Mouse (Mus musculus) G1E (cell line): ENCODE data around the gene Galnt18. TPM values are rescaled to one million over a fixed set of nuclear protein-coding genes. Genes with fewer than 3 reads are reported as not detected.

ENCODE experiments used
- ATAC-seq: 2 replicates; pipeline ENCODE4 v1.8.0; 2016; ENCODE audit warnings: mild to moderate bottlenecking; ENCODE audit not compliant: insufficient number of reproducible peaks, poor library complexity, low FRiP score, severe bottlenecking; ENCODE audit errors: extremely low read depth
- DNase-seq: peaks from one replicate; pipeline ENCODE4 v3.0.0; 2012; ENCODE audit warnings: low spot score
- H3K27me3 ChIP-seq: 2 replicates; pipeline ENCODE4 v1.6.1; 2012; ENCODE audit warnings: mild to moderate bottlenecking, low read length, inconsistent platforms; ENCODE audit not compliant: insufficient read depth
- H3K36me3 ChIP-seq: replicated peaks from 2 replicates; pipeline ENCODE3; 2012; ENCODE audit warnings: mild to moderate bottlenecking, inconsistent platforms
- H3K4me1 ChIP-seq: 2 replicates; pipeline ENCODE4 v1.6.1; 2012; ENCODE audit warnings: low read depth, low read length, inconsistent platforms, mixed read lengths; ENCODE audit not compliant: insufficient read depth
- H3K4me3 ChIP-seq: 2 replicates; pipeline ENCODE4 v1.5.1; 2012; ENCODE audit warnings: low read depth, mild to moderate bottlenecking, inconsistent platforms, low read length, moderate library complexity, mixed read lengths
- H3K9me3 ChIP-seq: replicated peaks from 2 replicates; pipeline ENCODE4 v1.6.1; 2012; ENCODE audit warnings: inconsistent platforms
- CTCF ChIP-seq: IDR thresholded peaks from 2 replicates; pipeline ENCODE4 v1.5.1; 2012; ENCODE audit warnings: low read depth, low read length, inconsistent platforms, mixed read lengths
- GATA1 ChIP-seq: IDR thresholded peaks from 2 replicates; pipeline ENCODE4 v1.6.1; 2012; ENCODE audit warnings: borderline replicate concordance, low read length, inconsistent platforms, mixed read lengths
- GATA2 ChIP-seq: IDR thresholded peaks from 2 replicates; pipeline ENCODE4 v1.6.1; 2012; ENCODE audit warnings: low read depth, low read length, inconsistent platforms, borderline replicate concordance
- POLR2AphosphoS5 ChIP-seq: IDR thresholded peaks from 2 replicates; pipeline ENCODE4 v1.6.1; 2012; ENCODE audit warnings: low read depth, low read length, inconsistent platforms; ENCODE audit not compliant: insufficient replicate concordance
- TAL1 ChIP-seq: conservative IDR thresholded peaks from 2 replicates; pipeline ENCODE4 v1.6.1; 2012; ENCODE audit warnings: low read depth, low read length, inconsistent platforms, mixed read lengths
- polyA plus RNA-seq: library from polyadenylated mRNA; stranded (reverse); fragments of >175 nt; gene quantifications from 2 replicates; pipeline ENCODE4 v1.2.3, GENCODE M21; 2012
- total RNA-seq, 2 experiments: library from RNA; stranded (forward) in 1 of 2; stranded (reverse) in 1 of 2; fragments of 200-1000 nt in 1 of 2; fragments of >200 nt in 1 of 2; fragmentation: Nextera tagmentation in 1 of 2; gene quantifications; 2 replicates each; pipeline ENCODE4 v1.2.3; 2014 to 2017

The Galnt18 gene
- total and polyA plus RNA-seq, 3 experiments: not detected

GRCm38 (mm10) chr7:111736365-111736764 is 43.4 kb downstream of the Galnt18 start:
- no peaks in the 10 kb centered on the region for H3K4me1 ChIP-seq
- H3K4me3 ChIP-seq: no peak overlapping the region
- H3K27me3 ChIP-seq: no peaks in the 10 kb centered on the region
- no peak for TF ChIP-seq POLR2AphosphoS5
- TF ChIP-seq GATA2: no peak
- TF ChIP-seq TAL1: no peak
- no peak for TF ChIP-seq CTCF
- no peak for TF ChIP-seq GATA1
- peaks cover 17% of the 10 kb centered on the region for H3K9me3 ChIP-seq
- ATAC-seq (no peak), DNase-seq (no peak)
- H3K36me3 ChIP-seq: no peaks in the 10 kb centered on the region

GRCm38 (mm10) chr7:111730346-111731269 is 49.2 kb downstream of the Galnt18 start:
- no peaks in the 10 kb centered on the region for H3K36me3 ChIP-seq
- no peaks in the 10 kb centered on the region for H3K4me1 ChIP-seq
- no peak for DNase-seq
- H3K4me3 ChIP-seq: no peak overlapping the region
- H3K9me3 ChIP-seq: peaks cover 10% of the 10 kb centered on the region
- H3K27me3 ChIP-seq: no peaks in the 10 kb centered on the region
- TF ChIP-seq POLR2AphosphoS5 (no peak), GATA1 (no peak), TAL1 (no peak), CTCF (no peak), GATA2 (no peak)
- no peak for ATAC-seq

GRCm38 (mm10) chr7:111726928-111727327 is 52.8 kb downstream of the Galnt18 start:
- peaks cover 10% of the 10 kb centered on the region for H3K9me3 ChIP-seq
- no peaks in the 10 kb centered on the region for H3K36me3 ChIP-seq
- no peaks in the 10 kb centered on the region for H3K27me3 ChIP-seq
- TF ChIP-seq TAL1 (no peak), GATA1 (no peak), POLR2AphosphoS5 (no peak), GATA2 (no peak), CTCF (no peak)
- H3K4me3 ChIP-seq: no peak overlapping the region
- H3K4me1 ChIP-seq: no peaks in the 10 kb centered on the region
- ATAC-seq (no peak), DNase-seq (no peak)

- Histone ChIP-seq H3K36me3 (no peaks in the 10 kb centered on the region), H3K9me3 (peaks cover 8% of the 10 kb centered on the region; the same call in 1 of the 2 replicates), H3K4me1 (no peaks in the 10 kb centered on the region), H3K27me3 (no peaks in the 10 kb centered on the region), H3K4me3 (no peak overlapping the region)
- no peak for TF ChIP-seq GATA2
- TF ChIP-seq GATA1: no peak
- no peak for TF ChIP-seq CTCF
- TF ChIP-seq TAL1: no peak
- no peak for TF ChIP-seq POLR2AphosphoS5
- DNase-seq: no peak
- no peak for ATAC-seq
Measured at GRCm38 (mm10) chr7:111724730-111725129, 55.0 kb downstream of the Galnt18 start.

GRCm38 (mm10) chr7:111724004-111724403 is 55.8 kb downstream of the Galnt18 start:
- Histone ChIP-seq H3K36me3 (no peaks in the 10 kb centered on the region), H3K4me1 (no peaks in the 10 kb centered on the region), H3K9me3 (peaks cover 8% of the 10 kb centered on the region; the same call in 1 of the 2 replicates), H3K27me3 (no peaks in the 10 kb centered on the region), H3K4me3 (no peak overlapping the region)
- TF ChIP-seq CTCF: no peak
- TF ChIP-seq TAL1: no peak
- no peak for TF ChIP-seq GATA2
- ATAC-seq (no peak), DNase-seq (no peak)

- no peak for DNase-seq
- no peak for ATAC-seq
- Histone ChIP-seq H3K36me3 (no peaks in the 10 kb centered on the region), H3K27me3 (no peaks in the 10 kb centered on the region), H3K4me3 (no peak overlapping the region), H3K9me3 (peaks cover 3% of the 10 kb centered on the region; the same call in 1 of the 2 replicates), H3K4me1 (no peaks in the 10 kb centered on the region)
- TF ChIP-seq GATA1 (no peak), CTCF (no peak), POLR2AphosphoS5 (no peak), TAL1 (no peak), GATA2 (no peak)
Measured at GRCm38 (mm10) chr7:111721308-111721698, 58.5 kb downstream of the Galnt18 start.
